Mouse (Mus musculus) kidney, postnatal 10 days (tissue): ENCODE results near the gene Dcst1.

ENCODE experiments used
- DNase-seq: peaks from one replicate; pipeline ENCODE4 v3.0.0; 2021; ENCODE audit warnings: mixed read lengths

Gene Dcst1

GRCm38 (mm10) chr3:89330948-89331347, 34.1 kb downstream of the Dcst1 start:
- DNase-seq, result no peak

GRCm38 (mm10) chr3:89330346-89330745, 34.7 kb downstream of the Dcst1 start:
- DNase-seq, result no peak

- DNase-seq, result no peak
These were observed 36.4 kb downstream of the Dcst1 start for GRCm38 (mm10) chr3:89328623-89329022.

DNA sequence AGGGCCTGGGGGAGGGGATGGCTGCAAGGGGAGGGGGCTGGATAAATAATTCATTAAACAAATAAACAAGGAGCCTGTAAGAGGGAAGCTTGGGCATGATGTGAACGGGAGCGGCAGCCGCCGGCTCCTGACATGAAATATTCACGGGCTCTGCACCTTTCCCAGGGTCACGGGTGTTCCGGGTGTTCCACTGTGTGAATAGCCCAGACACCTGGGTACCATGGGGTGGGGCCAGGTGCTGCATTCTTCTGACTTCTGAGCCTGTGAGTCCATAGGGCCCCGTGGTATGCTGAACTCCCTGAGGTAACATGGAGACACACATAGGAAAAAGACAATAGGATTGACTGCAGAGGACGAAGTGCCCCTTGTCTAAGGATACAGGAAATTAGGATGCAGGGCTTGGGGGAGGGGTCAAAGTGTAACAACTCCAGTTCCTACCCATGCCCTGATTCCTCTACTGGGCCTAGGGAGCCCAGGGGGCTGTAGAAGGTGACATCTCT, 37.6 kb downstream of the Dcst1 start:
- DNase-seq, result no peak

DNA sequence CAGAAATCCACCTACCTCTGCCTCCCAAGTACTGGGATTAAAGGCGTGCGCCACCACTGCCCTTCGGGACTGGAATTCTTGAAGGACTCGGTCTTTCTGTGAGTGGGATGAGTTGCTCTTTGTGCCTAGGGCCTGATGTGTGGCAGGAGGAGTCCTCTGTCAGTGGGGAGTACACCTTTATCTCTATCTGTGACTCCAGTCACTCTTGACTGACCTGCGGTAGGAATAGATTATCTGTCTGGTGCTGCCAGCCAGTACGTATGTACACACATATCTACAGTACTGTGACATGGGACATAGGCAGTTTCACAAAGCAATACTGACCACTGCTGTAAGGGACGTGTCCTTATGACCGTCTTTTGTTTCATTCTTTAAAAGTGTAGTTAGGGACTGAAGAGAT, 39.2 kb downstream of the Dcst1 start:
- no peak for DNase-seq

- DNase-seq, result peak; percentile 81
These were observed 42.4 kb downstream of the Dcst1 start, which contains the start of gene Efna3 for GRCm38 (mm10) chr3:89322514-89323165. Gene Efna3 (minus strand): TSS chr3:89322965.

DNA sequence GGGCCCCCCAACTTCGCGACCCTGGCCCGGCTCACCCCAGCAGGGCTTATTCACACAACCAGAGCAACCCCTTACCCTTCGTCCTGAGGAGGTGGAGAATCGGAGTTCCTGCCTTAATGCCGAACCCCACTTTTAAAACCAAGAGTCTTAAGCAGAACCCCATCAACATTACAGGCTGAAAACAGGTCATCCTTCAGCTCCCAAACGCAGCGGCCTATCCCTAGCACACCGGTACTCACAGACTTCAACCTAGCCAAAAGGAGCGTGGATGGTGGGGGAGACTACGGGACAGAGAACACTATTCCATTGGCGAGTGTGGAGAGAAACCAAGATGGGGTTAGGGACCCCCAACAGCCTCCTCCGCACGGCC, 42.9 kb downstream of the Dcst1 start:
- DNase-seq, result no peak

DNA sequence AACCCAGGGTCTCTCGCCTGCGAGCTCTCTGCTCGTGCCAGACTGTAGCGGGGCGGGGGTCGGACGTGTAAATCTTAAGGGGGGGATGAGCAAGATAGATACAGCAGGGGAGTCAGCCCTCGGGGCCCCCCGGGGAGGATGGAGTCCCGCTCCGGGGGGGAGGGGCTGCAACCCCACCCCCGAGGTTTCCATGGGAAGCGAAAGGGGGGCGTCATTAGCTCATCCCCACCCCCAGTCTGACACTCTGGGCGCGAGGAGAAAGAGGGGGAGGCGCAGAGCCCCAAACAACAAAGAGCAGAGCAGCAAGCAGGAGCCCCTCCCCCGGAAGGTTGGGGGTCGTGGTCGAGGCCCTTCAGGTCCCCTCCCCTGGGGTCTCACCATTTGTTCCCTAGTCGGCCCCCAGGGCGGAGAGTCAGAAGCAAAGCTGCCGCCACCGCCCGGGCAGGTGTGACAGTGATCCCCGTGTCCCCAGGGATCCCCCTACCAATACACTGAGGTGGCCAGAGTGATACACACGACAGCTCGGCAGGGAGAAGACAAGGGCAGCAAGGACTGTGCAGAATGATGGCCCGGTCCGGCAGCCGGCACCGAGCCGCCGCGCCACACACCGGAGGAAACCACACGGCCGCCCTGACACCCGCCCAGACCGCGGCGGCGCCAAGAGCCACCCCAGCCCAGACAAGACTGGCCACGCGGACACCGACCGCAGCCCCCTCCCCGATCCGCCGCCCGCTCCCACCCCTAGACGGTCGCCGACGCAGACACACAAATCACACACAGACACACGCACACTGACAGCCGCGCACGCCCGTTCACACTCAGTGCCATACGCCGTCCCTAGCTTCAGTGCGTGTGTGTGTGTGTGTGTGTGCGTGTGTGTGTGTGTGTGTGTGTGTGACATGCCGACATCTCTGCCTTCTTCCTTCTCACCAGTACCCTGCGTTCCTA, 43.6 kb downstream of the Dcst1 start:
- DNase-seq, result no peak

- DNase-seq, result peak; percentile 76
These were observed 44.4 kb downstream of the Dcst1 start for GRCm38 (mm10) chr3:89320581-89321182.

GRCm38 (mm10) chr3:89319591-89320350, 45.3 kb downstream of the Dcst1 start:
- no peak for DNase-seq

DNA sequence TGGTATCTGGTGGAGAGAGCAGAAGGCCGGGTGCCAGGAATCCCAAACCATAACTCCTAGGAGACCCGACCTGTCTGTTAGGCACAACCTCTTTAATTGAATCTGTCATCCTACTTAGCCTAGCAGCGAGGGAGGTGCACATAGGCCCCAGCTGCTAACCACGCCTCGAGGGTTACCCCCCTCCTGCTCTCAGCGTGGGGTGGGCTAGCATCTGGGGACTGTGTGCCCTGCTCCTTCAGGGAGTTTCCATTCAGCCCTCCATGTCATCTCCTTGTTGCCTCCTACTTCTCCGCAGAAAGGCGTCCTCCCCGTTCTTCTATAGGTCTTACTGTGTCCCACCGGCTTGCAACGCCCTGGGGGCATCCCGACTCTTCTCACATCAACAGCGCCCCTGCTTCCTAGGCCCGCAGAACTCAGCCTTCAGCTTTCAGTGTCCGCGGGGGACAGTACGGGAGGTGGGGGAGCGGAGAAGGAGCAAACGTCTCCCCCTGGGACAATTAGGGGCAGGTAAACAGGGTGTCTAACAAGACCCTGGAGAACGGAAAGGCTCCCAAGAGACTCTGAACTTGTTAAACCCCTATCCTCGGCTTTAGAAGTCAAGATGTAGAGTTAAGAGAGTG, 46.0 kb downstream of the Dcst1 start:
- DNase-seq, result no peak

DNA sequence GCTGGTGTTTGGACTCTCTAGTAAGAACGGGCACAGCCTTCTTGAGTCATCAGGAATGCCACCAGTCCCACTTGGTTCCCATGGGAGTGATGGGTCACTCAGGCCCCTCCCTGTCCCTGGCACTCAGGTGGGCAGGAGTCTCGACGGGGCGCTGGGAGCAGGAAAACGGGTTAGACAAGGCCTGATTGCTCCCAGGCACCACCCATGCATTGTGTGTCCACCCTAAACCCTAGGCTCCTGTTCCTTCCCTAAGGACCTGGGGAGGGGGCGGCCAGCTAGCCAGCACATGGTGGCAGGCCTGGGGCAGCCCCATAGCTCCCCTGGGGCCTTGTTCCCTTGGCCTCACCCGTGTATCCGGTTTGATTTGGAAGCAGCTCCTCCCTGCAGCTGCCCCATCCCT, 46.7 kb downstream of the Dcst1 start:
- no peak for DNase-seq

DNA sequence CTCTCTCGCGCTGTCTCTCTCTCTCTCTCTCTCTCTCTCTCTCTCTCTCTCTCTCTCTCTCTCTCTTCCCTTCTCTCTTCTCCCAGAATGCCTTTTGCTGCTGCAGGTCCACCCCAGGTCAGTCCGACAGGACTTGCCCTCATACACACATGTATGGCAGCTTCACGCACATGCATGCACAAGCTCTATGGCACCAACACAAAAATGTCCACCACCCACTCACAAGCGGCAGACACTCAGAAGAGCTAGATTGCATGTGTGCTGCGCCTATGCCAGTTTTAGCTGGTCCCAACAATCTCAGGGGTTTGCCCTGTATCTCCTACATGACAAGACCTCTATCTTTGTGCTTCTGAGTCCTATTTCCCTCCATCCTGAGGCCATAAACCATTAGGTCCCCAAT, 47.8 kb downstream of the Dcst1 start:
- no peak for DNase-seq

DNA sequence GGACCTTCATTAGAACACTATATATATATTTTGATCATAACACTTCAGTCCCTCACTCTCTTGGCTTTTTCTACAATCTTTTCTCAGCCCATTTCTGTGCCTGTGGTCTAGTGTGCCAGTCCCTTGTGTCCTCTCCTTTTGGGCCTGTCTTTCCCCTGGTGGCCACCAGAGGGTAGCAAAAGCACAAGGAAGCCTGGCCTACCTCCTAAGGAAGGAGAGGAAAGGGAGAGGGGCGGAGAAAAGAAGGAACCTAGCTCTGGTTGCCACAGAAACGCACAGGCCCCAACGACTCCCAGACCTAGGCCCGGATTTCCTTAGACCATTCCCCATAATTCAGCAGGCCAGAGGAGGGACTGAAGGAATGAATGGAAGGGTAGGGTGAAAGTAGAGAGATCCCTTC, 48.2 kb downstream of the Dcst1 start:
- peak; percentile 93 for DNase-seq

GRCm38 (mm10) chr3:89315930-89316831, 48.9 kb downstream of the Dcst1 start:
- DNase-seq, result no peak

DNA sequence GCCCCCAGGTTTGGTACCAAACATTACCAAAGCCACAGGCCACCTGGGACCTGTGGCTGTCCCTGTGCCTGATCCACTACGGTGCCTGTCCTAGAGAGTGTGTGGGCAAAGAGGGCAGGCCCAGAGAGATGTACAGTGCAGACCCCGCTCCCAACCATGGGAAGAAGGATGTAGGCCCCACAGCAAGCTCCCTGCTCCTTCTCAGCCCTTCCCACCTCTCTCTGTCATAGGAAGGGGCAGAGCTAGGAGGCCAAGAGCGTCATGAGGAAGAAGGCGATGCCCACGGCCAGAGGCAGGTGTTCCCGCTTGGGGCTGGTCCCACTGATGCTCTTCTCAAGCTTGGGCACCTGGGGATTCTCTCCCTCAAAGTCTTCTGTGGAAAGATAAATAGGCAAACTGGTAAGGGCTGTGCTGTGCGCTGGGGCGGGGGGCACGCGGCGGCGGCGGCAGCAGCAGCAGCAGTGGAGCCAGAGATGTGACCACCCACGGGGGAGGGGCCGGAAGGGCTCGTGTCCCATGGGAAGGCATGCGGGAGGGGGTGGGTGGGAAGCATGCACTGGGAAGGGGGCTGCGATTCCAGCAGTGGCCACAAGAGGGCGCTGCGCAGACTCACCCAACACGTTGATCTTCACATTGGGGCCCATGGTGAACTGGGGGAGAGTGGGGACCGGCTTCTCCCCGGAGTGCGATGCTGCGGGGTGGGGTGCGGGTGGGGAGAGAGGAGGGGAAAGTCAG, 49.7 kb downstream of the Dcst1 start:
- DNase-seq, result peak; percentile 94

DNA sequence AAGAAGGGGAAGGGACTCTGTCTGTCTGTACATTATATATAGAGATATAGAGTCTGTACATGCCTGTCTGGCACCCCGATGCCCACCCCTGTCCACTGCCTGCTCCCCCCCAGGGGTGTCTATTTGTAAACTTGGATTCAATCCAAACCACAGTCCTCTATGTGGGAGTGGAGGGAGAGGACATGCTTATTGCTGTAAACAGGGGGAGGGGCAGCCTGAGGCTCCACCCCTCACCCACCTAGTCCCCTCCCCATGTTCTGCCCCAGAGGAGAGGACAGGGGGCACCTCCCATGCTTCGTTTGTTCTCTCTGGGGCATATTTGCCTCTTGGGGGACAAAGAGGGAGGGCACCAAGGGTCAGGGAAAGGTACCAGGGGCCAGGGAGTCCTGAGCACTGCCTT, 50.3 kb downstream of the Dcst1 start:
- DNase-seq, result no peak

DNA sequence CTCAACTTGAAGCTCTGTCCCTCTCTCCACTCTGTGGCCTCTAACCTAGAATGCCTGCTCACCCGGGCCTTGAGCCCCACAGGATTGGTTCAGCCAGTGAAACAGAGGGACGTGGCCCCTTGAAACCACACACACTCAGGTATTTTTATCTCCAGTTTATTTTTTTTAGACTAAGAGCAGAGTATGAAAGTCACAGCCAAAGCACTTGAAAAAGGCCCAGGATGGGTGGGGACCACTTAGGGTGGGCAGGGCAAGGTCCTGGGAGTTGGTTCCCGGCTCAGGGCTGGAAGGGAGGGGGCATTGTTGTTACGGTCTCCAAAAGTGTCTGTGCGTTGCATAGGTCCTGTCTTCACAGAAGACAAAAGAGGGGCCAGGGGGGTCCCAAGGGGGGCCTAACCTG, 50.7 kb downstream of the Dcst1 start:
- DNase-seq, result no peak

- peak; percentile 82 for DNase-seq
These were observed 57.0 kb downstream of the Dcst1 start for GRCm38 (mm10) chr3:89308089-89308488.

DNA sequence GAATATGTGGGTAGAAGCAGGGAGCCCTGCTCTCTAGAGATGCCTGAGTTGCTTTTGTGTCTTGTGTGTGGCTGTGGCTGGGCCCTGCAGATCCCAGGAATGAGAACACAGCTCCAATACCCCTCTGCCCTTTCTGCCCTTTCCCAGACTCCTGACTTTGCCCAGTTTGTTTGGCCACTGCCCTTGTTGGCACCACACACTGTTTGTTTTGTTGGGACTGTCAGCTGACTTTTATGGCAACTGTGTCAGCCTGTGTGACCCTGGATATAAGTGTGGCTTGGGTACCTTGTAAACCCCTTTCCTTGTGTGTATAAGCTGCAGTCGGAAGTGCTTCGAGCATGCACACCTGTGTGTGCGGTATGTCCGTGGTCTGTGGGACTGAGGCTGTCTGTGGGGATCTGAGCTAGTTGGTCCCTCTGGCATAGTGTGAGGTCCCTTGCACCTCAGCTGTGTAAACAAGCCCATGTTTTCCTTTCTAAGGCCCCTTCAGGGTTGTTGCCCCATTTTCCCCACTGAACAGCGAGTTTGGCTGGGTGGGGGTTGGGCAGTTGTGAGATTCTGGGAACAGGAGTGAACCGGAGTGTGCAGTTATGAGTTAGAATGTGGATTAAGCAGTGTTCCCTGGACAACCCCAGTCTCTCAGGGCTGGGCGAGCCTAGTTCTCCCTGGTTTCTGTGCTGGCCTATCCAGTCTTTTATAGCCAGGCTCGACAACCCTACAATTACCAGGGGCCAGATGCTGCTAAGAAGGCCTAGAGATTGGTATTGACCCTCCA, 59.3 kb downstream of the Dcst1 start:
- DNase-seq, result no peak
